Mouse (Mus musculus) urinary bladder, adult 2 months (tissue): ENCODE results near the gene Slc9a7. TPM values are rescaled to one million over a fixed set of nuclear protein-coding genes. Genes with fewer than 3 reads are reported as not detected.
A peak's percentile ranks its signal among the peaks of the same experiment; 100 is the strongest.

ENCODE experiments used
- DNase-seq: peaks from one replicate; pipeline ENCODE4 v3.0.0; 2022; ENCODE audit warnings: low spot score
- polyA plus RNA-seq: library from polyadenylated mRNA; depleted of rRNA; stranded (reverse); fragments of >200 nt; gene quantifications from 2 replicates; pipeline ENCODE4 v1.2.3, GENCODE M21; 2012; rRNA removed

Slc9a7 gene
- polyA plus RNA-seq, 1 experiment = 1.4 TPM

DNA sequence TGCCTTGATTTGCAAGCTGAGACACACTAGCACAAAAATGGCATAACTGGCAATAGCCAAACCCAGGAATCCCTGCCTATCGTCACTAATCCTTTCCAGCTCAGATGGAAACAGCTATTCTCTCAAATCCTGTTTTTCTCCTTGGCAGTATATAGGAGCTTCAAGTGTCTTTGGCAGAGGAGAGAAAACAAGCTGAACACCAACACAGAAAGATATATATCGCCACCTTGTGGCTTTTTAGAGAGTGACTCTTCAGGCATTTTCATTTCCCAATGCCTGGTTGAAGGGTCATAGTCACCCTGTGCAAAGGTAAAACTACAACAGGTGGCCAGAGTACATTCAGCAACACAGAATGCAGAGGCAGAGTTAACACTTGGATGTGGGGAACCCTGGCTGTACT lies 134.1 kb downstream of the Slc9a7 start:
- DNase-seq = no peak

DNA sequence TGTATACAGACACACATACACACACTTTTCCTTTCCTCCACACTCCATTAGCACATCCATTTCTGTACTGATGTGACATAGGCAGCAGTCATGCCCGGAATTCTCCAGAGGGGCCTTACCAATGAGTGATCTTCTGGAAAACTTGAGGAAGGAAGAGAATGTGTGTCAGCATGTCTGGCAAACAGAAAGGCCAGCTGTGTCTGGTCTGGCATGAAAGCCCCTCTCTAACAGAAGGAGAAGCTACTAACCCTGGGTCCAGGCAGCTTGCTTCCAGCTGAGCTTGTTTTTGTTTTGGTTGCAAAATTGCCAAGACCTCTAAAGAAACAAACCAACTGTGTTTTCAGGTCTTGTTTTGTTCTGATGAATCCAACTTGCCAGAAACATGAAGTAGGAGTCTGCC lies 162.1 kb downstream of the Slc9a7 start:
- no peak for DNase-seq

DNA sequence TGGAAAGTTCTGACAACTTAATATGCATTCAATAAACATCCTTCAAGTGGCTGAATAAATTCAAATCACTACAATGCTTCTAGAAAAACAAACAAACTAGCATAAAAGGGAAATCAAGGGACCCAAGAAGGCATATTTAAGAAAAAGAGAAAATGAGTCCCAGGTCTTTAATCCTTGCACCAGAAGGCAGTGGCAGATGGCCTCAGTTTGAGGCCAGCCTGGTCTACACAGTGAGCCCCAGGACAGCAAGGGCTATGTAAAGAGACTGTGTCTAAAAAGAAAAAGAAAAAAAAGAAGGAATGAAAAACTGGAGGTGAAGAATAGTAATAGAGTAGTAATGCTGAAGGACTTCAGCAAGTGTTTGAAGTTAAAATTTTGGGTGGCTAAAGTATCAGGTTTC lies 162.7 kb downstream of the Slc9a7 start:
- DNase-seq = no peak

DNA sequence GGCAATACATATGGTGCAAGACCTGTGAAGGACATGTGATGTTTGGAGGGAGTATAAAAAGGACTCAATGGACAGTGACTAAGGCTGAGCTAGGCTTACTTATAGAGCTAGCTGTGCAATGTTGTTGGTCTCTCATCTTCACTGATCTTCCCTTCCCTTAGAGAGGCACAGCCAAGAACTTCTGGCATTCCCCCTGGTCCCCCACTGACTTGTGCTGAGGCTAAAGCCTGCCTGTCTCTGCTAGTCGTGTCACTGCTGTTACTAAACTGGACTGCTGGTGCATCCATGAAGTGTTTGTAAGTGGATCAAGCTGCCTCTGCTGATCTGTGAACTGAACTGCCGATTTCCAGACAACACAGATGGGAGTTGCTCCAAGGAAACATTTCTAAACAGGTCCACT lies 166.1 kb downstream of the Slc9a7 start:
- DNase-seq = no peak

DNA sequence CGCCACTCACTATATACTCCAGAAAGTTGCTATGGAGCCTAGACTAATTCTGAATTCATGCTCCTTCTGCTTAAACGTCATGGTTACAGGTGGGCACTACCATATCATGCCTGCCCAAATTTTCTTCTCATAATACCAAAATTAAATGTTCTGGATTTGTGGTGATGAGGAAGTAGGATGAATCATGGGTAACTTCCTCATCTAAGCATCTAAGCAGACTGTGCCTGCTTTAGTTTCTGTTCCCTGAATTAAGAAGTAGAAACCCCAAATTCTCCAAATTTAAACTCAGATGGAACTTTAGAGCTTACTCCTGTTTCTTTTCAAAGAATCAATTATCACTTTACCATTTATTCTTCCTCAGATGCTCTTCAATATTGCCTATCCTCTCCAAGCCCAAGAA lies 173.9 kb downstream of the Slc9a7 start:
- DNase-seq = no peak

DNA sequence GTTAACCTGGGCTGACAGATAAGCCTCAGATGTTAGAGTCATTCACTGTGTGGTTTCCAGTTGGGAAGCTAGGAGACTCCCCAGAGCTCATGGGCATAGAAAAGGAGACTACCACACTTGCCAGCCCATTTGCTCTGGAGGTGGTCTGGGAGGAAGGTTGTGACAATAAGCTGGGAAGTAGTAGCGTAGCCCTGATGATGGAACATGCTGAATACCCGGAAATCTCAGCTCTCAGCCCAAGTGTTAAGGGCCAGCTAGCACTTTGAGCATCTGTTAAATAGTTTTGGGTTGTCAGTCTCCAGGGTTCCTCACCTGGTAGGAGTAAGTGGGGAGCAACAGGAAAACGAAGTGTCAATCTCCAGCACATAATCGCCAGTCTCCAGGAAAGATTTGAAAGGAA lies 221.4 kb downstream of the Slc9a7 start:
- no peak for DNase-seq

DNA sequence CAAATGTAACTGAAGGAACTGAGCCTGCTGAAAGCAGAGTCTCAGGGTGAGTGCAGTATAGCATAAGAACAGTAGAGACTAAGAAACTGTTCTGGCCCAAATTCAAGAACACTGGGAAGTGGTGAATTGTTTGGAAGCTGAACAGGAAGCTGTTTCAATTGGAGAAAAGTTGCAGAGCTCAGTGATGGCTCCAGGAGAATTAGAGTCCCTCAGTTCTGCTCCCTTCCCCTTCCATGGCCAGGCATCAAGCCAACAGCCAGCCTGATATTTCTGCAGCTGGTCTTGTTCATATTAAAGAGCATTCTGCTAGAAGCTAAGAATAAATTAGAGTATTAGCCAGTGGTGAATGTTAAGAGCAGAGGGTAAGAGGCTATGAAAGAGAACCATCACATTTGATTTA lies 225.0 kb downstream of the Slc9a7 start:
- DNase-seq = no peak

DNA sequence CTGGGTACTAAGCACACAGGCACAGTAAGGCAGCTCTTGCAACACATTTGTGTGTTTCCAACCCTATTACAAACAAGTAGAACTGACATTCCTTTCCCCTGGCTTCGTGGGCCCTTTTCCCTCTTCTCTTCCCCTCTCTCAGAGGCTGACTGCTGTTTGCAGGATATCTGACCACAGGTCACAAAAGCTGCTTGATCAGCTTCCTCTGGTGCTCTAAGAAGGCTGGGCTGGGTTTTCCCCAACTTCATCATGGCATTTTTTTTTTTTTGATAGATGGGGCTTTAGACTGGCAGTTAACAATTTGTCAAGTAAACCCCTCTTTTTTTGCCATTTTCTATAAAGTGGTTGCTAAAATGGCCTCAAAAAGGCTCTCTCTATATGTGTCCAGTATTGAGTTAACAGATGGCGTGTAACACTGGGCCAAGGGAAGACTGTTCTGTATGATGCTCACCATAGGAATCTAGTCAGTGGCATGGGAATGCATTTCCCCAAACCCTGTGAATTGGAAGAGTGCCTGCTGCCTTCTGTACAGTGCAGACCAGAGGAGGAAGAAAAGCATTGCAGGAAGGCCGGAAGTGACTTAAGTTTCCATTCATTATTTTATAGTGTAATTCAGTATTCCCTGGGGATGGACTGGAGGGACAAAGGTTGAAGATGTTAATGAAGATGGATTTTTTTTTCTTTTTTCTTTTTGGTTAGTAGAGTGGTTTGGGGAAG lies 229.7 kb downstream of the Slc9a7 start:
- DNase-seq = no peak

DNA sequence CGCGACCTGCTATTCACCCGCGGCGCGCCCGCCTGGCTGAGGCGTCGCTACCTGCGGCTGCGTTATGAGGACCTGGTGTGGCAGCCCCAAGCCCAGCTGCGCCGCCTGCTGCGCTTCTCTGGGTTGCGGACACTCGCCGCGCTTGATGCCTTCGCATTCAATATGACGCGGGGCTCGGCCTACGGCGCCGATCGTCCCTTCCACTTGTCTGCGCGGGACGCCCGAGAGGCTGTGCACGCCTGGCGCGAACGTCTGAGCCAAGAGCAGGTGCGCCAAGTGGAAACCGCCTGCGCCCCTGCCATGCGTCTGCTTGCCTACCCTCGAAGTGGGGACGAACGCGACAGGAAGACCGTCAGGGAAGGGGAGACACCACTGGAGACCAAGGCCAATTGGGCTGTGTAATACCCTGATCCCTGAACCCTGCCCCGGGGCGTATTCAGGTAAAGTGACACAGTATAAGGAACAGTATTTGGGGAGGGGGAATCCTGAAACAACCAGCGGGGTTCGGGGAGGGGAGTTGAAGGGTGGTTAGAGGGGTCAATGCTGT lies 230.8 kb downstream of the Slc9a7 start:
- DNase-seq = no peak

DNA sequence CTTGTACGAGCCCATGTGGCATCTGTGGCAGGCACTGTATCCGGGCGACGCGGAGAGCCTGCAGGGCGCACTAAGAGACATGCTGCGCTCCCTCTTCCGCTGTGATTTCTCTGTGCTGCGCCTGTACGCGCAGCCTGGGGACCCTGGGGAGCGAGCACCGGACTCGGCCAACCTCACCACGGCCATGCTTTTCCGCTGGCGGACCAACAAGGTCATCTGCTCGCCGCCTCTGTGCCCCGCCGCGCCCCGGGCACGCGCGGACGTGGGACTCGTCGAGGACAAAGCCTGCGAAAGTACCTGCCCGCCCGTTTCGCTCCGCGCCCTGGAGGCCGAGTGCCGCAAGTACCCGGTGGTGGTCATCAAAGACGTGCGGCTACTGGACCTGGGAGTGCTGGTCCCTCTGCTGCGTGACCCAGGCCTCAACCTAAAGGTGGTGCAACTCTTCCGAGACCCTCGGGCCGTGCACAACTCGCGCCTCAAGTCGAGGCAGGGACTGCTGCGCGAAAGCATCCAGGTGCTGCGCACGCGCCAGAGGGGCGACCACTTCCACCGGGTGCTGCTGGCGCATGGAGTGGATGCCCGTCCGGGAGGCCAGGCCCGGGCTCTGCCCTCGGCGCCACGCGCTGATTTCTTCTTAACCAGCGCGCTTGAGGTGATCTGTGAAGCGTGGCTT lies 231.4 kb downstream of the Slc9a7 start:
- DNase-seq = no peak

DNA sequence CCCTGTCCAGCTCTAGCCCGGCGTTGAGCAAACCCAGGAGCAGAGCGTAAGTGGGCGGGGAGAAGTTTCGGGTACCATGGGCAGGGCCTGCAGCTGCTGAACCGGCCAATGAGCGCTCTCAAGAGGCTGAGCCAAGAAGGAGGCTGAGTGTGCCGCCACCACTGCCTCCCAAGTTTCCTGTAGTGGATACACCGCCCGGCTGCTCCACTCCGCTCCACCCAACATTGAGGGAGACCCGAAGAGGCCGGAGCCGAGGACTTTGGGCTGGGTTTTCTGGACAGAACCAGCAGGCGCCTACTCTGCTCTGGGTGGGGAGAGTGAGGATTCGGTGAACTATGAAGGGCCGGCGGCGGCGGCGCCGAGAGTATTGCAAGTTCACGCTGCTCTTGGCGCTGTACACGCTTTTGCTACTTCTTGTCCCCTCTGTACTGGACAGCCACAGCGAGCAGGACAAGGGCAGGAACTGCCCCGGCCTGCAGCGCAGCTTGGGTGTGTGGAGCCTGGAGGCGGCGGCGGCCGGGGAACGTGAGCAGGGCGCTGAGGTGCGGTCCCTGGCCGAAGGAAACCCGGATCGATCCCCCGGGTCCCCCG lies 232.1 kb downstream of the Slc9a7 start, which contains the start of gene Chst7:
TSS of gene Chst7 (plus strand) at position 180 of the 591 bp plus-strand sequence.
- peak; percentile 31 for DNase-seq

Other genes with a start within 250 kb of the Slc9a7 start
- gene Chst7, start 232.2 kb downstream of the Slc9a7 start, polyA plus RNA-seq = 3.0 and 3.1 TPM in 2 replicates
- 15.8 and 17.2 TPM in 2 replicates for gene Rp2, start 72.7 kb upstream of the Slc9a7 start, polyA plus RNA-seq
- 6.3 and 7.4 TPM in 2 replicates for gene Jade3, start 133.9 kb upstream of the Slc9a7 start, polyA plus RNA-seq